Mouse (Mus musculus) cerebellum, postnatal 36 days (tissue): ENCODE measurements around the gene Nrros.
A peak's percentile ranks its signal among the peaks of the same experiment; 100 is the strongest.

Experiments used
- DNase-seq, 2 experiments: peaks; one replicate each; pipeline ENCODE4 v3.0.0; 2021 to 2022; ENCODE audit warnings: mixed read lengths in 2 of 2

Nrros gene

DNA sequence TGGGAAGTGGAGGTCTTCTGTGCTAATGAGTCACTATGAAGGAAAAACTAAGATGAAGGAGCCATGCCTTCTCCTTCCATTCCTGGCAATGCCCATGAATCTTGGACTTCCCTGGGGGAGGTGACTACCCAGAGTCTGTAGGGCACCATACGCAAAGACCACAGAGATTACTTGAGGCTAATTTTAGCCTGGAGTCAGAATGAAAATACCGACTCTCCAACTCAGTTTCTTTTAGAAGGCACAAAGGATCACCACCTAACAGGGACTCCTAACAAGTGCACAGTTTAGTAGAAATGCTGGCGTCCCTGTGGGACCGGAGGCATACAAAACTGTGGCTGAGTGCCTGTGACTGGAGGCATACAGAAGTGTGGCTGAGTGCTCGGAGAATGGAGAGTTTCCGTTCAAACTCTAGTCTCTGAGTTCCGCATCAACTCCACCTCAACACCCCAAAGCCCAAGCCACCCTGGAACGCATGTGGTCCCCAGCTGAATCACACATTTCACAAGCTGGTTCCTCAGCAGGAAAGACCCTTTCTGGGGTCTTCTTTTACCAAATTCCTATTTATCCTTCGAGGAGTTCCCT is 4.6 kb downstream of the Nrros start:
- DNase-seq, result no peak

DNA sequence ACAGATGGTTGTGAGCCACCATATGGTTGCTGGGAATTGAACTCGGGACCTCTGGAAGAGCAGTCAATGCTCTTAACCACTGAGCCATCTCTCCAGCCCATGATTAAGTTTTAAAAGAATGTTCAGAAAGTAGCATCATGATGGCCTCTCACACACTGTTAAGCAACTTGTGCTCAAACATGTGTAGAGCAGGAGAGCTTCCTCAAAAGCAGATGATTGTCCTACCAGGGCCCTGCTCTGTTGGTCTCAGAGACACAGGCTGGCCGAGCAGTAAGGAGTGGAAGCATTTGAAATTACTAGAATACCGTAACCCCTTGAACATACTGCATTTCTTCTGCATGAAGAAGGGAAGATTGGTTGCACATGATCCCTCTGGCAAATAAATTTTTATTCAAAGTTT is 6.4 kb downstream of the Nrros start:
- no peak for DNase-seq

- no peak for DNase-seq
Measured at GRCm38 (mm10) chr16:32157369-32157768, 8.0 kb downstream of the Nrros start.

DNA sequence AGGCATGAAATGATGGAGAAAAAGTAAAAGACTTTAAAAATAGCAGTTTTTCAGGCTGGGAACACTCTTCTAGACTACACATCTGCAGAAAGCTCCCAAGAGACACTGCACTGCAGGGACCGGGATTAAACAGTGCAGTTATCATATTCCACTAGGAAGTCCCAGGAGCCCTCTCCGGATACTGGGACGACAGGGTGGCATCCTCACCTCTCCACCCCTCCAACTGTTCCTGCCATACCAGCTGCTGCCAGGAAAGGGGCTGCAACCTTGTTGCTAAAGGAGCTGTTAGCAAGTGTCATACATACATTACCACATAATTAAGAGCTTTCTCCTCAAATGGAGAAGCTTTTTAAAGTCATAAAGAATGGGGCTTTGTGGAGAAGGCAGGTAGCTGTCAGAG is 8.7 kb downstream of the Nrros start:
- DNase-seq, result no peak

- peak; percentile 97 to 99 for DNase-seq
Measured at GRCm38 (mm10) chr16:32154437-32154836, 11.0 kb downstream of the Nrros start.

DNA sequence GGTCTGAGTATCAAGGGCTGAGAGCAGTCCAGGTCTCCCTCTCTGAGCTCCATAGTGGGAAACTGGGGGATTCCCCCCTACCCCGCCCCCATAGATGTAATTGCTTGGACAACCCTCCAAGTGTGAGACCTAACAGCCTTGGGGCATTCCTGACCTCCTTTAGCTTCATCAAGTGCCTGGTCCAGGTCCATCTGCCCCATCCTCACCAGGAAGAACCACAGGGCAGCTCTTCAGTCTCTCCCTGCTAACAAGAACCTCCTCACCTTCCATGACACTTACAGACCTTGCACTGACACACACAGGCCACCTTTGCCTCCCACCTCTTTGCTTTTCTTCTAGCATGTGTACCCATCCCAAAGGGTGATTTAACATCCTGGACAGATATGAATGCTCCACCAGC is 11.4 kb downstream of the Nrros start:
- DNase-seq, result peak in 1 of 2 experiments; percentile 54

DNA sequence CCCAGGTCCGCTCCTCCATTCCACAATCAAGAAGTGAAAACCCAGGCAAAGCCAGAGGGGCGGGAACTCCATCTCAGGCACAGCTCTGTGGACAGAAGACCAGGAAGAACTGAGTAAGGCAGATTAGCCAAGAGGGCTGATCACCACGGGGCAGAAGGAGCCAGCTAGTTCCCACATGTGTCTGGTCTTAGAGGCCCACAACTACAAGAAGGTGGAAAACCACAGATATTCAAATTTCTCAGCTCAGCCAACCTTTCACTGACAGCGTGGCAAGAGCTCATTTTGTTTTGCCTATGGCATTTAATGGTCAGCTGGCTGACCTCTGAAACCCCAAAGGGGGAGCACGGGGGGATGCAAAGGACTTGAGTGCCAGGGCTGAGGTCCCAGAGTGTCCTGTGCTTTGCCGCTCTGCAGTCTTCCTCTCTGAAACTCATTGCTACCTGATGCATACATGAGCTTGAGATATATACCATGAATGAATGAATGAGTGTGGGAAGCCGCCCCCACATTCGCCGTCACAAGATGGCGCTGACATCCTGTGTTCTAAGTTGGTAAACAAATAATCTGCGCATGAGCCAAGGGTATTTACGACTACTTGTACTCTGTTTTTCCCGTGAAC is 17.7 kb downstream of the Nrros start:
- DNase-seq, result peak; percentile 35 to 37

DNA sequence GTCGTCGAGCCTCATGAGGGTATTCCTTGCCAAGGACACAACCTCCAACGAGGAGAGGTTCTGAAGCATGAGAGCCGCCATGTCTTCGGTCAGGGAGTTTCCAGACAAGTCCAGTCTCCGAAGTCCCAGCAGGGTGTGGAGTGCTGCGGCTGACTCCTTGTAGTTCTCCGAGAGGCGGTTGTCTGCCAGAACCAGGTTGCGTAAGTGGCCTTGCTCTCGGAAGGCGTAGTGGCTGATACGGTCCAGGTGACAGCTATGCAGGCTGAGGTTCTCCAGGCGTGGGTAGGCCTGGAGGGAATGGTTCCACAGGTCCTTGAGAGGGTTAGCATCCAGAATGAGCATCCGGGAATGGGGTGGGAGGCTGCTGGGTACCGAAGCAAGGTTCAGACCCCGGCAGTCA is 20.8 kb downstream of the Nrros start:
- no peak for DNase-seq

- DNase-seq, result peak; percentile 32 to 34
Measured at GRCm38 (mm10) chr16:32143766-32144165, 21.6 kb downstream of the Nrros start.

GRCm38 (mm10) chr16:32138954-32139353 is 26.4 kb downstream of the Nrros start:
- DNase-seq, result no peak

DNA sequence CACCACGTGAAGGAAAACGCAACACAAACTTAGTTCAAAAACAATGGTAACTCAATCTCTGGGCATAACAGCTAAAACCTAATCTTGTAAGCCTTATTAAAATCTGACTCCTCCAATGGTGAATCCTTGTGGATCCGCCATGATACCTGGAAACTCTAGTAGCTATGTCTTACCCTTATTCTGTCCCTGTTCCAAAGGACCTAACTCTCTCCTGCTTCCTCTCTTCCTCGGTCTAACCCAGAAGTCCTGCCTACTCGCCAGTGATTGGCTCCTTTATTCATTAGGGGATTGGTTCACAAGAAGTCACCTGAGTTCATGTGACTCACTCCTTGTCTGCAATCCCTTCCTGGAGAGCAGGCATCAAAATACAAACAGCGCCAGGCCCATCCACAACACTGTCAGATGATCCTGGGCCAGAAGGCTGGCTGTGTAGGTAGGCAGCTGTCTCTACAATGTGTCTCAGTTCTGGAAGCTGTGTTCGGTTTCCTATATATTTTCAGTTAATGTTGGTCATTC is 29.5 kb downstream of the Nrros start:
- DNase-seq, result no peak

GRCm38 (mm10) chr16:32133148-32133547 is 32.2 kb downstream of the Nrros start:
- no peak for DNase-seq

- DNase-seq, result no peak
Measured at GRCm38 (mm10) chr16:32130190-32130826, 35.1 kb downstream of the Nrros start.

GRCm38 (mm10) chr16:32129449-32130189 is 35.8 kb downstream of the Nrros start:
- DNase-seq, result no peak

- DNase-seq, result no peak
Measured at GRCm38 (mm10) chr16:32127046-32127445, 38.3 kb downstream of the Nrros start.

- no peak for DNase-seq
Measured at GRCm38 (mm10) chr16:32125364-32125763, 40.0 kb downstream of the Nrros start.

GRCm38 (mm10) chr16:32124444-32125335 is 40.7 kb downstream of the Nrros start:
- DNase-seq, result no peak

DNA sequence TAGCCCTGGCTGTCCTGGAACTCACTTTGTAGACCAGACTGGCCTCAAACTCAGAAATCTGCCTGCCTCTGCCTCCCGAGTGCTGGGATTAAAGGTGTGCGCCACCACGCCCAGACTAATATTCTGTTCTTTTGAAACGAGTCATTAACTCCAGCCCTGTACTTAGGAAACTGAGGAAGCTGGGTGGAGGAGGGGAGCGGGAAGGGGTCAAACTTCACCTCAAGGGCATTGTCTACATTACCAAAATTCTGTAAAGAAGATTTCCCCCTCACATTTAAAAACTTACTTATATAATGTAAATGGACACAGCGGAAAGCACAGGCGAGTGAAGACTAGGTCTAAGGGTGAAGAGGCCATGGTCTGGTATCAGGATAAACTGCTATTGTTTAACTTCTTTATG is 41.4 kb downstream of the Nrros start:
- DNase-seq, result no peak

DNA sequence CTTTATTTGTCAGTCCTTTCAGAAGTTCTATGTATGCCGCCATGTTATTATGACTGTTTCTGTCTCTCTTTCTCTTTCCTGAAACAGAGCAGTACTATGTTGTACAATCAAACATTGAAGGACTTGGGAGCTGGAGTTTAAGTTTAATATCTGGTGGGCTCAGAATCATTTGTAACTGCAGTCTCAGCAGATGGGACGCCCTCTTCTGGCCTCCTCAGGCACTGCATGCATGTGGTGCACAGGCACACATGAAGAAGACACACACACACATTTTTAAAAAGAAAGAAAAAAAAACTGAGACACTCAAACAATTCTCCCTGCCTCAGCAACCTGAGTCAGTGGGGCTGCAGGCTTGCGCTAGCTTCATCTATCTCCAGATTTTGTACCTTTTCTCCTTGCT is 44.9 kb downstream of the Nrros start:
- DNase-seq, result no peak

DNA sequence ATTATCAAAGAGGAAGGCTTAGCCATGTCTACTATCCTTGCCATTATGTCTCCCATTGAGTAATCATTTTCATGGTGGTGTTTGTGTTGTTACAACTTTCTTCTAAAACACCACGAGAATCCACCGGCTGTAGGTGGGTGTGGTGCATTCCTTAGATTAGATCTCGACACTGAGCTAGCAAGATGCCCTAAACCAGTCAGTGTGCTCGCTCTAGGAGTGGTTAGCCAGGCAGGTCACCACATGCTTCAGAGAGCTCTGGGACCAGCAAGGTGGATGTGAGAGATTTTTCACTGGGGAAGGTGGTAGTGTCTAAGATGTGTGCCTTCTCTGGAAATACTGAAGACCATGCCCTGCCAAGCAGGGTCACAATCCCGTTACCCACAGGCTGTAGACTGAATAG is 49.2 kb downstream of the Nrros start:
- DNase-seq, result no peak

- DNase-seq, result no peak
Measured at GRCm38 (mm10) chr16:32115781-32116180, 49.6 kb downstream of the Nrros start.

DNA sequence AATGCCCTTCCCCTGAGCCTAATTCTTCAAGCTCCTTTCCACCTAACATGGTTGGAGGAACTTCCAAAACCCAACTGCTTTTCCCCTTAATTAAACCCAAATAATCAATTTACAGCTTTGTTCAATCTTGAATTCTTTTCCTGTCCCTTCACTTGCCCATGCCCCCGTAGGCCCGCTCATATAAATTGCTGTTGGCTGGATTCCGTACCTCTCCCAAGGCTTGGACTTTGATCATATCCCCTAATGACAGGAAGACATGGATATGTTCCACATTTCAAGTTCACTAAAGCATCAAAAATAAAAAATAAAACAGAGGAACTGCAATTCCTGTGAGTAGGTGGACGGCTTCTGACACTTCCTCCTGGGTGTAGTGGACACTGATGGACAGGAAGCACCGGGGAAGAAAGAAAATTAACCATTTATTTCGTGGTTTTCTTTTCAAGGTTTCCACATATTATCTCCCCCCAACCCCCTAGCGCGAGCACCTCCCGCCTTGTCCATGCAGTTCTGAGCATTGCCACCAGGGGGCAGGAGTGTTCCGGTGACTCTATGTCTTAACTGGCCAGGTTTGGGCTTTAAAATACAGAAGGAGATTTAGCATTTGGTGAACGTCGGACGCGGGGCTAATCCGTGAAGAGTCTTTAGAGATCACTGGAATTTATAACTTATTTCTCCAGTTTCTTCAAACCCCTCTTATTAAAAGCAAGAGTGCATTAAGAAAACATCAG is 50.3 kb downstream of the Nrros start:
- DNase-seq, result peak; percentile 85 to 90
